Mouse (Mus musculus) layer of hippocampus, adult 11-12 months (tissue): ENCODE measurements at regions not wholly inside any gene's neighbourhood (a gene's known extent, or its start where the extent isn't known, plus 50 kb on each side); places are given as distances from the start of the nearest gene placed in this dataset.
"Not testable (repeated sequence)": the region's sequence is repeated elsewhere in the genome, so short reads cannot be mapped to it uniquely, and the experiment has no call there.

Source experiments
- DNase-seq: peaks from one replicate; pipeline ENCODE4 v3.0.0; 2022; ENCODE audit warnings: low spot score

GRCm38 (mm10) chr17:27281241-27281640, 77.0 kb upstream of the Lemd2 start:
- no peak for DNase-seq

- DNase-seq, result not testable (repeated sequence)
These were observed 75.4 kb upstream of the Lemd2 start for GRCm38 (mm10) chr17:27279491-27280288.

- DNase-seq, result not testable (repeated sequence)
These were observed 73.5 kb upstream of the Lemd2 start for GRCm38 (mm10) chr17:27277786-27278185.

- not testable (repeated sequence) for DNase-seq
These were observed 67.5 kb upstream of the Lemd2 start for GRCm38 (mm10) chr17:27271756-27272155.

- not testable (repeated sequence) for DNase-seq
These were observed 66.5 kb upstream of the Lemd2 start for GRCm38 (mm10) chr17:27270776-27271175.

- DNase-seq, result not testable (repeated sequence)
These were observed 60.3 kb upstream of the Lemd2 start for GRCm38 (mm10) chr17:27264607-27265006.

- DNase-seq, result no peak
These were observed 58.3 kb upstream of the Lemd2 start for GRCm38 (mm10) chr17:27262607-27263006.

- no peak for DNase-seq
These were observed 57.7 kb upstream of the Lemd2 start for GRCm38 (mm10) chr17:27261981-27262380.

GRCm38 (mm10) chr17:27261251-27261650, 57.0 kb upstream of the Lemd2 start:
- DNase-seq, result no peak

GRCm38 (mm10) chr17:27260116-27260515, 55.8 kb upstream of the Lemd2 start:
- no peak for DNase-seq

GRCm38 (mm10) chr17:27257345-27257744, 53.1 kb upstream of the Lemd2 start:
- no peak for DNase-seq

- DNase-seq, result no peak
These were observed 51.5 kb upstream of the Lemd2 start for GRCm38 (mm10) chr17:27255804-27256203.
